Mouse (Mus musculus) layer of hippocampus, adult 2 months (tissue): ENCODE measurements around the gene Lars2. TPM values are rescaled to one million over a fixed set of nuclear protein-coding genes. Genes with fewer than 3 reads are reported as not detected.
"Not testable (repeated sequence)": the region's sequence is repeated elsewhere in the genome, so short reads cannot be mapped to it uniquely, and the experiment has no call there.

Experiments
- DNase-seq, 2 experiments: peaks; one replicate each; pipeline ENCODE4 v3.0.0; 2022; ENCODE audit warnings: low spot score in 2 of 2
- H3K27ac ChIP-seq: fragments of 200-600 bp; 2 replicates; pipeline ENCODE4 v1.8.1; 2022
- H3K4me3 ChIP-seq: fragments of 200-600 bp; 2 replicates; pipeline ENCODE4 v1.8.1; 2022; ENCODE audit warnings: mild to moderate bottlenecking
- CTCF ChIP-seq: fragments of 200-600 bp; conservative IDR thresholded peaks from 2 replicates; pipeline ENCODE4 v1.8.1; 2022; ENCODE audit warnings: antibody characterized with exemption, mild to moderate bottlenecking, moderate library complexity
- total RNA-seq, 2 experiments: library from RNA; stranded (reverse); gene quantifications; 2 replicates each; pipeline ENCODE4 v1.2.3; 2021

Lars2 gene
- total RNA-seq, 2 experiments from 2014 or later: 74.0 to 101 TPM

- TF ChIP-seq CTCF: peak; percentile 27
- Histone ChIP-seq H3K27ac (peak overlapping the region; percentile 84), H3K4me3 (peak overlapping the region; percentile 71)
- DNase-seq: no peak
Measured at GRCm38 (mm10) chr9:123365942-123366707, 602 bp upstream of the Lars2 start.

GRCm38 (mm10) chr9:123367636-123368035 lies 909 bp downstream of the Lars2 start:
- Histone ChIP-seq H3K4me3 (peak overlapping the region; percentile 71), H3K27ac (no peak overlapping the region)
- DNase-seq: no peak
- peak; percentile 53 for TF ChIP-seq CTCF

- DNase-seq: no peak
Measured at GRCm38 (mm10) chr9:123382399-123382798, 15.7 kb downstream of the Lars2 start.

GRCm38 (mm10) chr9:123384696-123385095 lies 18.0 kb downstream of the Lars2 start:
- peak; percentile 55 to 67 for DNase-seq
- H3K4me3 ChIP-seq: no peak overlapping the region; the same call in 1 of the 2 replicates

More at GRCm38 (mm10) chr9:123382399-123382798, 15.7 kb downstream of the Lars2 start:
- no peak overlapping the region for H3K27ac ChIP-seq
- no peak overlapping the region for H3K4me3 ChIP-seq
- no peak for TF ChIP-seq CTCF

GRCm38 (mm10) chr9:123385352-123386198 lies 18.8 kb downstream of the Lars2 start:
- Histone ChIP-seq H3K4me3 (no peak overlapping the region), H3K27ac (peak overlapping the region; percentile 76)
- TF ChIP-seq CTCF: no peak
- DNase-seq: no peak

More at GRCm38 (mm10) chr9:123384696-123385095, 18.0 kb downstream of the Lars2 start:
- TF ChIP-seq CTCF: no peak
- peak overlapping the region; percentile 76 for H3K27ac ChIP-seq

- Histone ChIP-seq H3K4me3 (no peak overlapping the region), H3K27ac (no peak overlapping the region; the same call in 1 of the 2 replicates)
- no peak for DNase-seq
- TF ChIP-seq CTCF: no peak
Measured at GRCm38 (mm10) chr9:123386347-123386746, 19.6 kb downstream of the Lars2 start.

- not testable (repeated sequence) for H3K4me3 ChIP-seq, DNase-seq, H3K27ac ChIP-seq
Measured at GRCm38 (mm10) chr9:123388087-123389007, 21.6 kb downstream of the Lars2 start.

GRCm38 (mm10) chr9:123391140-123391849 lies 24.6 kb downstream of the Lars2 start:
- H3K4me3 ChIP-seq: no peak overlapping the region
- no peak for TF ChIP-seq CTCF
- no peak for DNase-seq
- H3K27ac ChIP-seq: no peak overlapping the region

- no peak for TF ChIP-seq CTCF
Measured at GRCm38 (mm10) chr9:123394856-123395255, 28.1 kb downstream of the Lars2 start.

GRCm38 (mm10) chr9:123397701-123398100 lies 31.0 kb downstream of the Lars2 start:
- TF ChIP-seq CTCF: no peak
- no peak for DNase-seq
- H3K4me3 ChIP-seq: no peak overlapping the region
- H3K27ac ChIP-seq: no peak overlapping the region

More at GRCm38 (mm10) chr9:123394856-123395255, 28.1 kb downstream of the Lars2 start:
- no peak overlapping the region for H3K27ac ChIP-seq
- no peak for DNase-seq
- H3K4me3 ChIP-seq: no peak overlapping the region

GRCm38 (mm10) chr9:123402215-123402614 lies 35.5 kb downstream of the Lars2 start:
- peak; percentile 68 for TF ChIP-seq CTCF
- no peak overlapping the region for H3K27ac ChIP-seq
- no peak for DNase-seq
- no peak overlapping the region for H3K4me3 ChIP-seq

- Histone ChIP-seq H3K27ac (no peak overlapping the region), H3K4me3 (no peak overlapping the region)
- no peak for TF ChIP-seq CTCF
- no peak for DNase-seq
Measured at GRCm38 (mm10) chr9:123403031-123403430, 36.3 kb downstream of the Lars2 start.
